Mouse (Mus musculus) CH12.LX (cell line): Measurements from ENCODE around the gene Tubd1.

Experiments used
- CTCF ChIP-seq, 2 experiments: IDR thresholded peaks in 1 of 2; conservative IDR thresholded peaks in 1 of 2; 2 replicates each; pipeline ENCODE4 v1.5.1; 2011 to 2012; ENCODE audit warnings: low read depth in 2 of 2, low read length in 2 of 2, improper control_type of control experiment in 1 of 2, inconsistent platforms in 1 of 2, mild to moderate bottlenecking in 1 of 2, moderate library complexity in 1 of 2
- HCFC1 ChIP-seq: IDR thresholded peaks from 2 replicates; pipeline ENCODE4 v1.6.1; 2012; ENCODE audit warnings: low read depth, mild to moderate bottlenecking, inconsistent platforms, low read length, improper control_type of control experiment
- JUND ChIP-seq: conservative IDR thresholded peaks from 2 replicates; pipeline ENCODE4 v1.6.1; 2011; ENCODE audit warnings: low read depth, low read length, improper control_type of control experiment
- POLR2A ChIP-seq: IDR thresholded peaks from 2 replicates; pipeline ENCODE4 v1.6.1; 2011; ENCODE audit warnings: low read depth, mild to moderate bottlenecking, improper control_type of control experiment, low read length
- POLR2AphosphoS2 ChIP-seq: IDR thresholded peaks from 2 replicates; pipeline ENCODE4 v1.6.1; 2011; ENCODE audit warnings: low read depth, low read length, improper control_type of control experiment
- TCF12 ChIP-seq: IDR thresholded peaks from 2 replicates; pipeline ENCODE4 v1.6.1; 2014; ENCODE audit warnings: low read depth, mild to moderate bottlenecking, inconsistent platforms, low read length, improper control_type of control experiment
- ZC3H11A ChIP-seq: IDR thresholded peaks from 2 replicates; pipeline ENCODE4 v1.6.1; 2012; ENCODE audit warnings: low read depth, mild to moderate bottlenecking, inconsistent platforms, low read length, improper control_type of control experiment

- TF ChIP-seq POLR2A (no peak), TCF12 (no peak), CTCF (conservative IDR thresholded peaks at IDR 0.05 in 1 of 2, IDR thresholded peaks at IDR 0.05 in 1 of 2; ENCODE audit: low read depth in 2 of 2, low read length in 2 of 2) (no peak), HCFC1 (no peak; the same call in 1 of the 2 replicates), ZC3H11A (no peak), POLR2AphosphoS2 (no peak), JUND (no peak)
Observed at GRCm38 (mm10) chr11:86614607-86615006, 69.8 kb downstream of the Tubd1 start.
